22 mouse cellular contexts compared by ENCODE assay signal in the genomic region with DNA sequence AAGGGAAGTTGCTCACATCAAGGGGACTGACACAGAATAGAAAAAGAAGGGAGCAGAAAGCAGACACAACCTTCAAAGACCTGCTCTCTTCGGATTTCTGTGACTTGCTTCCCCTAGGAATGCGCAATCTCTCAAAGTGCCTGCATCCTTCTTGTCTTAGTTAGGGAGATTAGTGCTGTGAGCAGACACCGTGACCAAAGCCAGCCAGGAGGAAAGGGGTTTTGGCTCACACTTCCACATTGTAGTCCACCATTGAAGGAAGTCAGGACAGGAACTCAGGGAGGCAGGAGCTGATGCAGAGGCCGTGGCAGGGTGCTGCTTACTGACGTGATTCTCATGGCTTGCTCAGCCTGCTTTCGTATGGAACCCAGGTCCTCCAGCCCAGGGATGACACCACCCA. TPM values are rescaled to one million over a fixed set of nuclear protein-coding genes. Genes with fewer than 3 reads are reported as not detected.
DNase-seq lines count a peak whose midpoint lies in the region; ATAC-seq and TF ChIP-seq lines count a peak whose summit lies in the region.
"Had no signal": no experiment of that assay in that cellular context is flagged by ENCODE, and none has a peak within 500 bp of the region (broad histone marks: within the 10 kb centered on the region; RNA-seq: fewer than 3 reads in every experiment).

No protein-coding gene starts in this region.

- no peak for TF ChIP-seq CTCF in midbrain, postnatal 0 days (IDR thresholded peaks at IDR 0.05)
- no peak for TF ChIP-seq CTCF in Patski (IDR thresholded peaks at IDR 0.05)

- ATAC-seq in midbrain, embryonic 11.5 days (ENCODE audit: low FRiP score) = no peak
- ATAC-seq in midbrain, postnatal 0 days (ENCODE audit: low FRiP score) = no peak
- peak; percentile 51 for ATAC-seq in Patski
- ATAC-seq in forebrain, embryonic 14.5 days = no peak
- ATAC-seq: CD4-positive, CD25-positive, alpha-beta regulatory T cell, adult 4 months; forebrain, embryonic 16.5 days had no signal

- H3K27me3 ChIP-seq in midbrain, embryonic 11.5 days (ENCODE audit: control insufficient read depth, insufficient read depth, low read length) = no peaks in the 10 kb centered on the region
- H3K27me3 ChIP-seq in midbrain, postnatal 0 days (ENCODE audit: insufficient read depth, low read length) = no peaks in the 10 kb centered on the region
- H3K27me3 ChIP-seq in Patski = no peaks in the 10 kb centered on the region
- no peaks in the 10 kb centered on the region for H3K27me3 ChIP-seq in forebrain, embryonic 14.5 days (replicated peaks; ENCODE audit: control insufficient read depth, insufficient read depth, low read length)
- H3K27me3 ChIP-seq: embryonic facial prominence, embryonic 12.5 days; embryonic facial prominence, embryonic 15.5 days; forebrain, embryonic 12.5 days; heart, embryonic 12.5 days; hindbrain, embryonic 12.5 days; hindbrain, embryonic 15.5 days had no signal

- H3K27ac ChIP-seq in midbrain, embryonic 11.5 days (ENCODE audit: low read depth, low read length) = no peak overlapping the region
- no peak overlapping the region for H3K27ac ChIP-seq in midbrain, postnatal 0 days (ENCODE audit: low read depth, low read length)
- H3K27ac ChIP-seq in forebrain, embryonic 14.5 days (ENCODE audit: low read depth, low read length) = no peak overlapping the region
- H3K27ac ChIP-seq: embryonic facial prominence, embryonic 12.5 days; embryonic facial prominence, embryonic 15.5 days; forebrain, embryonic 12.5 days; hindbrain, embryonic 12.5 days; hindbrain, embryonic 15.5 days had no signal

- no peak overlapping the region for H3K9ac ChIP-seq in midbrain, embryonic 11.5 days (ENCODE audit: low read length)
- H3K9ac ChIP-seq in midbrain, postnatal 0 days (replicated peaks; ENCODE audit: low read length, poor library complexity, severe bottlenecking) = no peak overlapping the region
- no peak overlapping the region for H3K9ac ChIP-seq in forebrain, embryonic 14.5 days (ENCODE audit: low read length)
- H3K9ac ChIP-seq: embryonic facial prominence, embryonic 12.5 days; embryonic facial prominence, embryonic 15.5 days; forebrain, embryonic 12.5 days; heart, embryonic 12.5 days; hindbrain, embryonic 12.5 days; hindbrain, embryonic 15.5 days had no signal

- POLR2A ChIA-PET in Patski (lab: Charles Lee) = no interaction called here

- no peak overlapping the region for H3K4me3 ChIP-seq in midbrain, embryonic 11.5 days (ENCODE audit: low read depth, low read length)
- no peak overlapping the region for H3K4me3 ChIP-seq in midbrain, postnatal 0 days (ENCODE audit: low read depth, low read length)
- no peak overlapping the region for H3K4me3 ChIP-seq in forebrain, embryonic 14.5 days (ENCODE audit: low read depth, low read length)
- H3K4me3 ChIP-seq: embryonic facial prominence, embryonic 12.5 days; embryonic facial prominence, embryonic 15.5 days; forebrain, embryonic 12.5 days; heart, embryonic 12.5 days; hindbrain, embryonic 12.5 days; hindbrain, embryonic 15.5 days had no signal

- in situ Hi-C loops in Patski (cut with MboI; ENCODE audit: low pct_unique_long_range_greater_than_20kb) = no loop called here

- WGBS in midbrain, embryonic 11.5 days = 59% methylated on average over 6 of the region's 6 CpGs
- 56% methylated on average over 6 of the region's 6 CpGs for WGBS in midbrain, postnatal 0 days
- 82% methylated on average over 6 of the region's 6 CpGs for WGBS in forebrain, embryonic 14.5 days

- H3K36me3 ChIP-seq in midbrain, embryonic 11.5 days (ENCODE audit: control insufficient read depth, insufficient read depth, low read length) = peaks cover 5% of the 10 kb centered on the region
- peaks cover 23% of the 10 kb centered on the region for H3K36me3 ChIP-seq in midbrain, postnatal 0 days (ENCODE audit: insufficient read depth, low read length)
- peaks cover 39% of the 10 kb centered on the region for H3K36me3 ChIP-seq in forebrain, embryonic 14.5 days (ENCODE audit: control insufficient read depth, insufficient read depth, low read length)

- no peak overlapping the region for H3K4me2 ChIP-seq in midbrain, embryonic 11.5 days
- no peak overlapping the region for H3K4me2 ChIP-seq in midbrain, postnatal 0 days (ENCODE audit: low read depth, low read length, poor library complexity, severe bottlenecking)
- H3K4me2 ChIP-seq in forebrain, embryonic 14.5 days (ENCODE audit: low read length) = no peak overlapping the region
- H3K4me2 ChIP-seq: embryonic facial prominence, embryonic 12.5 days; embryonic facial prominence, embryonic 15.5 days; forebrain, embryonic 12.5 days; heart, embryonic 12.5 days; hindbrain, embryonic 12.5 days; hindbrain, embryonic 15.5 days had no signal

- CTCF ChIA-PET in Patski (lab: Charles Lee) = interaction anchor here (1.1 to 1.9 kb wide), 2 partner anchors 8 to 9 kb away, joined by 3 to 8 read pairs; no protein-coding TSS in a partner anchor

- peak; percentile 33 for DNase-seq in kidney, adult 11 months
- no peak for DNase-seq in kidney, postnatal 4 days
- DNase-seq in midbrain, embryonic 11.5 days (ENCODE audit: low spot score, missing footprints) = peak; percentile 51
- DNase-seq in midbrain, postnatal 0 days (ENCODE audit: low spot score) = no peak
- peak; percentile 9 for DNase-seq in Patski (ENCODE audit: low read depth, low spot score)
- DNase-seq in forebrain, embryonic 14.5 days (ENCODE audit: low spot score) = no peak
- DNase-seq: adrenal gland, adult 2 months; cerebellum, adult 11 months; cerebellum, adult 2 months; cerebellum, adult 9-11 months; cerebellum, postnatal 25 days; gastrocnemius, postnatal 10 days; gastrocnemius, postnatal 36 days; heart, postnatal 14 days had no signal

- H3K4me1 ChIP-seq in midbrain, embryonic 11.5 days (ENCODE audit: control insufficient read depth, insufficient read depth, low read length) = no peaks in the 10 kb centered on the region
- no peaks in the 10 kb centered on the region for H3K4me1 ChIP-seq in midbrain, postnatal 0 days (ENCODE audit: insufficient read depth, low read length)
- no peaks in the 10 kb centered on the region for H3K4me1 ChIP-seq in forebrain, embryonic 14.5 days (ENCODE audit: control insufficient read depth, insufficient read depth, low read length)
- H3K4me1 ChIP-seq: embryonic facial prominence, embryonic 12.5 days; embryonic facial prominence, embryonic 15.5 days; forebrain, embryonic 12.5 days; hindbrain, embryonic 12.5 days; hindbrain, embryonic 15.5 days had no signal

- H3K9me3 ChIP-seq in midbrain, embryonic 11.5 days (ENCODE audit: control insufficient read depth, low read length) = no peaks in the 10 kb centered on the region
- H3K9me3 ChIP-seq in midbrain, postnatal 0 days (ENCODE audit: low read length) = no peaks in the 10 kb centered on the region
- H3K9me3 ChIP-seq in forebrain, embryonic 14.5 days (replicated peaks; ENCODE audit: control insufficient read depth, low read length) = no peaks in the 10 kb centered on the region
- H3K9me3 ChIP-seq: embryonic facial prominence, embryonic 12.5 days; embryonic facial prominence, embryonic 15.5 days; forebrain, embryonic 12.5 days; heart, embryonic 12.5 days; hindbrain, embryonic 12.5 days; hindbrain, embryonic 15.5 days had no signal

RNA-seq across cellular contexts. Expression of a gene that starts 33.5 kb away (rescaled TPM):
- polyA plus RNA-seq in midbrain, embryonic 11.5 days (2014; fragmentation: Nextera tagmentation; extraction: Ambion mirVana) = 16.5 and 17.7 TPM in 2 replicates
- 10.4 and 12.6 TPM in 2 replicates for total RNA-seq in midbrain, postnatal 0 days (2014; rRNA removed)
- polyA plus RNA-seq in midbrain, postnatal 0 days (2015; fragmentation: Nextera tagmentation; extraction: Ambion mirVana) = 4.5 and 4.8 TPM in 2 replicates
- 20.8 TPM for polyA plus RNA-seq in Patski (2021)
- 8.1 and 8.2 TPM in 2 replicates for polyA plus RNA-seq in forebrain, embryonic 14.5 days (2014; fragmentation: Nextera tagmentation; extraction: Ambion mirVana)

Comparison
In these comparisons a context has a peak if more than half of its experiments do, and no peak if none do; other contexts are left out.
1. DNase-seq: peak in kidney, adult 11 months (single experiment), midbrain, embryonic 11.5 days (single experiment) and Patski (single experiment); none in kidney, postnatal 4 days (0 of 2), midbrain, postnatal 0 days (single experiment) and forebrain, embryonic 14.5 days (single experiment).